Mouse (Mus musculus) small intestine, adult 2 months (tissue): ENCODE measurements around the gene Rnf141. TPM values are rescaled to one million over a fixed set of nuclear protein-coding genes. Genes with fewer than 3 reads are reported as not detected.

ENCODE experiments used
- H3K27ac ChIP-seq: fragments of 200-500 bp; 2 replicates; pipeline ENCODE4 v1.5.1; 2012; ENCODE audit warnings: low read depth, low read length, control low read depth, inconsistent platforms; ENCODE audit not compliant: insufficient read depth
- H3K27me3 ChIP-seq: fragments of 200-500 bp; 2 replicates; pipeline ENCODE4 v1.6.1; 2012; ENCODE audit warnings: mild to moderate bottlenecking, moderate library complexity, low read length, inconsistent platforms; ENCODE audit not compliant: control insufficient read depth, insufficient read depth
- H3K36me3 ChIP-seq: fragments of 200-500 bp; 2 replicates; pipeline ENCODE4 v1.6.1; 2012; ENCODE audit warnings: mild to moderate bottlenecking, low read length, control low read depth, inconsistent platforms; ENCODE audit not compliant: control insufficient read depth, insufficient read depth
- H3K4me1 ChIP-seq: fragments of 200-500 bp; 2 replicates; pipeline ENCODE4 v1.6.1; 2012; ENCODE audit warnings: low read length, inconsistent platforms, mixed read lengths; ENCODE audit not compliant: control insufficient read depth, insufficient read depth, insufficient read length
- H3K4me3 ChIP-seq: fragments of 200-500 bp; 2 replicates; pipeline ENCODE4 v1.5.1; 2012; ENCODE audit warnings: low read depth, mild to moderate bottlenecking, control low read depth, inconsistent platforms, low read length, moderate library complexity
- CTCF ChIP-seq: fragments of 200-500 bp; IDR thresholded peaks from 2 replicates; pipeline ENCODE4 v1.5.1; 2012; ENCODE audit warnings: low read depth, mild to moderate bottlenecking, control low read depth, inconsistent platforms, low read length, moderate library complexity, mixed read lengths; ENCODE audit not compliant: insufficient replicate concordance, insufficient read length; ENCODE audit errors: extremely low read depth
- POLR2A ChIP-seq: fragments of 200-500 bp; IDR thresholded peaks from 2 replicates; pipeline ENCODE4 v1.6.1; 2012; ENCODE audit warnings: low read depth, mild to moderate bottlenecking, control low read depth, inconsistent platforms, low read length, moderate library complexity
- WGBS: fragments of 180-500 bp; shearing (Covaris S2); methylation state at CpG from one replicate; pipeline ENCODE4 v1.1.7; 2018; 5-methylcytosine and 5-hydroxymethylcytosine counted together
- polyA plus RNA-seq: library from polyadenylated mRNA; depleted of rRNA; stranded (reverse); fragments of >200 nt; gene quantifications from 2 replicates; pipeline ENCODE4 v1.2.3, GENCODE M21; 2012

Gene Rnf141
- polyA plus RNA-seq, 1 experiment: 21.2 TPM

- WGBS: 81% methylated on average over 4 of the region's 4 CpGs
- no peaks in the 10 kb centered on the region for H3K27me3 ChIP-seq
- H3K4me1 ChIP-seq: peaks cover 24% of the 10 kb centered on the region
- TF ChIP-seq CTCF (no peak), POLR2A (no peak)
- no peak overlapping the region for H3K4me3 ChIP-seq
- peaks cover 1% of the 10 kb centered on the region for H3K36me3 ChIP-seq
- H3K27ac ChIP-seq: no peak overlapping the region
Measured at GRCm38 (mm10) chr7:110794722-110795121, 49.5 kb downstream of the Rnf141 start.

- Histone ChIP-seq H3K4me3 (no peak overlapping the region), H3K27ac (peak overlapping the region; percentile 82), H3K27me3 (no peaks in the 10 kb centered on the region), H3K4me1 (peaks cover 24% of the 10 kb centered on the region), H3K36me3 (peaks cover 1% of the 10 kb centered on the region)
- 32% methylated on average over 2 of the region's 2 CpGs for WGBS
- TF ChIP-seq CTCF (no peak), POLR2A (no peak)
Measured at GRCm38 (mm10) chr7:110792834-110793233, 51.4 kb downstream of the Rnf141 start.

- Histone ChIP-seq H3K27ac (peak overlapping the region; percentile 82), H3K4me3 (no peak overlapping the region), H3K36me3 (no peaks in the 10 kb centered on the region; the same call in none of the 2 replicates), H3K27me3 (no peaks in the 10 kb centered on the region), H3K4me1 (peaks cover 24% of the 10 kb centered on the region)
- TF ChIP-seq POLR2A: no peak
- no peak for TF ChIP-seq CTCF
- 25% methylated on average over 5 of the region's 5 CpGs for WGBS
Measured at GRCm38 (mm10) chr7:110792201-110792600, 52.1 kb downstream of the Rnf141 start.

GRCm38 (mm10) chr7:110790878-110791277, 53.4 kb downstream of the Rnf141 start:
- Histone ChIP-seq H3K27me3 (no peaks in the 10 kb centered on the region), H3K4me3 (no peak overlapping the region), H3K4me1 (peaks cover 27% of the 10 kb centered on the region), H3K36me3 (no peaks in the 10 kb centered on the region; the same call in none of the 2 replicates), H3K27ac (no peak overlapping the region)
- TF ChIP-seq POLR2A (no peak), CTCF (no peak)
- WGBS: 82% methylated on average over 8 of the region's 8 CpGs

DNA sequence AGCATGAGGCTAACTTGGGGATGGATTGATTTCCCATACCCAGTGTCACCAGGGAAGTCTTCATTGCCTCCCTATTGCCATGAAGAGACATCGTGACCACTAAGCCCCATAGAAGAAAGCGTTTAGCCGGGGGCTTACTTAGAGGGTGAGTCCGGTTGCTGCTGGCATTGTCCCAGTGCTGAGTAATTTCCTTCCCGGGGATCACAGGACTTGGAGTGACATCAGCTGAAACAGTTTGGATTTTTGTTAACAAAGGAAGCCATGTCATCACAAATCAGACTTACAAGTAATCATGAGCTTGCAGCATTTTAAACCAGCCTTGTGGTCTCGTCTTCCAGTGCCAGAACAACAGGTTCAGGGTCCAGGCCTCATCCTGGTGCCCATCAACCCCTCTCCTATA, 56.9 kb downstream of the Rnf141 start:
- no peak overlapping the region for H3K4me3 ChIP-seq
- TF ChIP-seq POLR2A (no peak), CTCF (no peak)
- no peak overlapping the region for H3K27ac ChIP-seq

DNA sequence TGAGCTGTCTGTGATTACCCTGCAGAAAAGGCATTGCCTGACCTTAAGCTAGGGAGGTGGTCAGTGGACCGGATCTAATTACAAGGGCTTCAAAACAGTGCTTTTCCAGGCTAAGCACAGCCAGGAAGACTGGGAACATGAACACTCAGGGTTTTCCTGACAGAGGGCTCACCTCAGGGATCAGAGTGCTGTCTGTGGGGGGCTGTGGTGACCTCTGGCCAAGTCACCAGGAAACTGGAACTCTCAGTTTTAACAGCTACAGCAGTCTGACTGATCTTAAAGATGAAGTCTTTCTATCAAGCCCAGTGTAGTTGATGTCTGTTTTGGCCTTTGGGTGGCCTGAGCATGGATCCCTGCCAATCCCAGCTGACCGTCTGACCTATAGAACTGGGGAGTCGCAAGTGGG, 58.5 kb downstream of the Rnf141 start:
- H3K36me3 ChIP-seq: no peaks in the 10 kb centered on the region; the same call in 1 of the 2 replicates
- peak overlapping the region; percentile 55 for H3K27ac ChIP-seq
- 76% methylated on average over 3 of the region's 3 CpGs for WGBS
- TF ChIP-seq POLR2A (no peak), CTCF (no peak)
- no peaks in the 10 kb centered on the region for H3K27me3 ChIP-seq
- peaks cover 21% of the 10 kb centered on the region; the same call in 1 of the 2 replicates for H3K4me1 ChIP-seq
- no peak overlapping the region for H3K4me3 ChIP-seq

More for the DNA sequence above, 56.9 kb downstream of the Rnf141 start:
- Histone ChIP-seq H3K4me1 (peaks cover 24% of the 10 kb centered on the region), H3K27me3 (no peaks in the 10 kb centered on the region), H3K36me3 (no peaks in the 10 kb centered on the region; the same call in 1 of the 2 replicates)
- 76% methylated on average over 6 of the region's 6 CpGs for WGBS

DNA sequence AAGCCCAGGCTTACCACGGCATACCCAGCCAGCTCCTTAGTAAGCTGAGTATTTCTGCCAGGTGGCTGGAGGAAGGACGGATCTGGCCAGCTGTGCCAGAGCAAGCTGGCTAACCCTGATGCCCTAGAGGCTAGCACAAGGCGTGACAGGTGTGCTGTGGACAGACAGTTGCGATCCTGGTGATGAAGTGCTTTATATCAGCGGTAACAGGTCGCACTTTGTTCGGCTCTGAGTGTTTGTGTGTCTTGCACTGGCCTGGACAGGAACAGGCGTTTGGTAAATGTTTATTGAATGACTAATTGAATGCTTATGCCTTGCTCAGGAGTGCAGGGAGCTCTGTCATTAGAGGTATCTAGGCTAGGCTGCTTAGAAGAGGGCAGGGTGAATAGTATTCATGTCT, 59.3 kb downstream of the Rnf141 start:
- H3K4me1 ChIP-seq: peaks cover 21% of the 10 kb centered on the region; the same call in 1 of the 2 replicates
- TF ChIP-seq POLR2A (no peak), CTCF (no peak)
- H3K27me3 ChIP-seq: no peaks in the 10 kb centered on the region
- peak overlapping the region; percentile 78 for H3K27ac ChIP-seq
- H3K36me3 ChIP-seq: peaks cover 3% of the 10 kb centered on the region; the same call in 1 of the 2 replicates
- WGBS: 15% methylated on average over 8 of the region's 8 CpGs
- H3K4me3 ChIP-seq: no peak overlapping the region
